Mouse (Mus musculus) right cerebral cortex, adult 18-20 months (tissue): ENCODE measurements around the gene Mrpl47.
"Not testable (repeated sequence)": the region's sequence is repeated elsewhere in the genome, so short reads cannot be mapped to it uniquely, and the experiment has no call there.

ENCODE experiments used
- DNase-seq: peaks from one replicate; pipeline ENCODE4 v3.0.0; 2022; ENCODE audit warnings: mixed read lengths

The Mrpl47 gene

GRCm38 (mm10) chr3:32705647-32706348 lies 31.6 kb downstream of the Mrpl47 start, which contains the start of gene Actl6a:
Actl6a (plus strand) TSS chr3:32706298.
- DNase-seq, result not testable (repeated sequence)

GRCm38 (mm10) chr3:32704632-32705031 lies 32.8 kb downstream of the Mrpl47 start:
- DNase-seq, result not testable (repeated sequence)

DNA sequence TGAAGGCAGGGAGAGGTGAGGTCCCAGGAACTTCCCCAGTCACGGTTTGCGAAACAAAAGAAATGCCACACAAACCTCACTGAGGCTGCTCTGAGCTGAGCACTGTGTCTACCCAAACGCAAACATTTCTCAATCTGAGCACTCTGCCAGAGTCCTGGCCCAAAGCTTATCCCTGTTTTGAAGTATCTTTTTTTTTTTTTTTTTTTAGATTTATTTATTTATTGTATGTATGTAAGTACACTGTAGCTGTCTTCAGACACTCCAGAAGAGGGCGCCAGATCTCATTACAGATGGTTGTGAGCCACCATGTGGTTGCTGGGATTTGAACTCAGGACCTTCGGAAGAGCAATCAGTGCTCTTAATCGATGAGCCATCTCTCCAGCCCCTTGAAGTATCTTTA lies 33.4 kb downstream of the Mrpl47 start:
- DNase-seq, result not testable (repeated sequence)

DNA sequence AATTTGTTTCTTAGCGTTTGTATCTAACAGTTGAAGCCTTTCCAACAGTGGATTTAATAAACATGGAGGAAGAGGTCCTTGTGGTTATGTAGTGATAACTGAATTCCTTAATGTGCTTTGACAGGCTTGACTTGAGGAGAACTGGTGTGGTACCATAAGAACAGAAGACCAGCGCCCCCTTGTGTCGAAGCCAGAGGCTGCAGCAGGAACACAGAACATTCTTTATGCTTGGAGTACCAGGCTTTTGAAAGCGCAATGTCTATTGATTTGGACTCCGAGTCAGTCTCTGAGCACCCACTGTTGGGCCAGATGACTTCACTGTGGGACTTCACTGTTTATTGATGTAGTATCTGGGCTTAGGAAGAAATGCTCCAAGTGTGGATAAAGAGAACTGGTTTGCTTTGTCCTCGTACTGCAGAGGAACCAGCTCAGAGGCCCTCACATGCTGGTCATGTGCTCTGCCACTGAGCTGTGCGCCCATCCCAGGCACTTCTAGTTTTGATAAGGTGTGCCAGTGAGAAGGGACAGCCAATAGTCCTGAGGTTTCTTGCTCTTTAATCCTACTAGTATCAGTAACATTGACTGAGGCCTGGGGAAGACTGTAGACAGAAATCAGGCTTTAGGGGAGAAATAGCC lies 39.1 kb downstream of the Mrpl47 start:
- DNase-seq, result peak; percentile 91

GRCm38 (mm10) chr3:32695583-32695980 lies 41.8 kb downstream of the Mrpl47 start:
- DNase-seq, result no peak

- no peak for DNase-seq
These were observed 42.4 kb downstream of the Mrpl47 start for GRCm38 (mm10) chr3:32694737-32695582.

DNA sequence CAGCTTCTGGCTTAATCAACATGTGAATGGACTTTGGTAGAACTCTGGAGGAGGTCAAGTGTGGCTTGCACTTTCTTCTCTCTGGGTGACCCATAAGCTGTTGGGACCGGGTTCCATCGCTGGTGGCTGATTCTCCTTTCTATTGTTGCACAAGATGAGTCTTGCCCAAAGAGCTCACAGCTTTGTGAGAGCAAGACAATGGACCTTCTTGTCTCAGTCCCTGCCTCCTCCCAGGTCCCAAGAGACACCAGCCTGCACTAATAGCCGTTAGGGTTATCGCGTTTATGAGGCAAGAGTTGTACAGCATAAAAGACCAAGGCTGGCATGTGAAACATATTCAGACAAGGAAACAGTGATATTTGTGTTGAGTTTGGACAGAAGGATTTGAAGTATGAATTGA lies 43.2 kb downstream of the Mrpl47 start:
- DNase-seq, result no peak

- DNase-seq, result no peak
These were observed 45.6 kb downstream of the Mrpl47 start for GRCm38 (mm10) chr3:32691841-32692240.

DNA sequence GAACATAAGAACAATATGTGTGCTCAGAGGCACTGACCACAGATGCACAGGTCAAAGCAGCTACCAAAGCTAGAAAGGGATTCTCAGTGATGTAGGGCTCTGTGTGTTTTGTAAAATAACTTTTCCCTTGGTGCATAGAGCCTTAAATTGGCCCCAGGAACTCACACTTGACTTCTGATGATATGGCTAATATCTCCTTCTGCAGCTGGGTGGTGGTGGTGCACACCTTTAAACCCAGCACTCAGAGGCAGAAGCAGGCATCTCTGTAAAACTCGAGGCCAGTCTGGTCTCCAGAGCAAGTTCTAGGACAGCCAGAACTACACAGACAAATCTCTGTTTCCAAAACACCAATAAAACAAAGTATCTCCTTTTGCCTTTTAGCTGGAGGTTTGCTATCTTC lies 46.5 kb downstream of the Mrpl47 start:
- no peak for DNase-seq

GRCm38 (mm10) chr3:32690008-32690407 lies 47.4 kb downstream of the Mrpl47 start:
- no peak for DNase-seq

DNA sequence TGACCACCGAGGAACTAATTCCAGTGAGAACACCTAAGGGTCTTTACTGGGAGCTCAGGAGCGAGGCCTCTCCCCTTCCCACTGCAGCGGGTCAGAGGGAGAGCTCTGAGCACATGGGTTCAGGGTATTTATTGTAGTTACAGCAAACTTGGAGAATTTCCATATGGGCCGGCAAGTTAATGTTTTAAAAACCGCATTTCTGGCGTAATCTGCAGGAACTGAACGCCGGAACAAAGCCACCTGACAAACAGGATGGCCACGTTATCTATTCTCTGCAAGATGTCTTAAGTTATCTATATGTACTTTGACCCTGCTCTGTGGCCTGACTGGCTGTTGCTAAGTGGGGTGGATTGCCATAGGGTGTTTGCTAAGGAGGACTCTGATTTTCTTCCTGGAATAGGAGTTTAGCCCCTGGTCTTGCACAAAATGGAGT lies 47.8 kb downstream of the Mrpl47 start:
- DNase-seq, result no peak

- DNase-seq, result no peak
These were observed 50.2 kb downstream of the Mrpl47 start for GRCm38 (mm10) chr3:32687156-32687555.

- DNase-seq, result no peak
These were observed 50.9 kb downstream of the Mrpl47 start for GRCm38 (mm10) chr3:32686537-32686936.

- DNase-seq, result no peak
These were observed 52.8 kb downstream of the Mrpl47 start for GRCm38 (mm10) chr3:32684631-32685030.

- no peak for DNase-seq
These were observed 54.4 kb downstream of the Mrpl47 start for GRCm38 (mm10) chr3:32682910-32683531.

DNA sequence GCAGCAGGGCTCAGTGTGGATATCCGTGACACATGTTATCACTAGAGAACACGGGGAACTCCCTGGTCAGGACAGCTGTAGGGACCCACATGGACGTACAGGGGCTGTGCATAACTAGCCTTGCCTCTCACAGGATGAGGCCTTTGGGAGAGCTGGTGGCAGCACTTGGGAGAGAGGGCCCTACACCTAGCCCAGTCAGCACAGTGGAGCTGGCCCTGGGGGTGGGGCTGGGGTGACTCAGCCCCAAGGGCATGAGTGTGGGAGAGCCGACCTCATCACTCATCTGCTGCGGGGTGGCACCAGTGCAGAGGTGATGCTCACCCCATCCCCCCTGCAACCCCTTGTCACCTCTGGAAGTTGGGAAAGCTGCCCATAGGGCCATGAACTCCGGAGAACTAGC lies 61.0 kb downstream of the Mrpl47 start:
- no peak for DNase-seq
